ENCODE assay signal across 15 mouse cellular contexts in the genomic region with DNA sequence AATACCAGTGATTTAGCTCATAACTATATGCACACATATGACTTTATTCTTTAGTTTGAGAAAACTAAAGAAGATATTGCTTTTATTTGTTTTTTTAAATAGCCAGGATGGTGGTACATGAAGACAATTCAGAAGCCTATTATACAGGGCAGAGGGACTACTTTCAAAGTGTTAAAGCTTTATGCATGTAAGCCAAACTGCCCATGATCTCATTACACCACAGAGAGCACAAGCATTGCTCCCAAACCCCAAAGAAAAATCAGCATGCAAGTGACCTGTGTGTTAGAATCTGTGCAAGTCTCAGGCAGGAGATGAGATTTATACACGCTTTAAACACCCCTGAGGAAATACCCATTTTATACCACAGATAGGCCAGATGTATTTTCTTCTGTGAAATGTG.
"Had no signal": no experiment of that assay in that cellular context is flagged by ENCODE, and none has a peak within 500 bp of the region (broad histone marks: within the 10 kb centered on the region; RNA-seq: fewer than 3 reads in every experiment).

No protein-coding gene starts in this region.

- DNase-seq: kidney, adult 8-10 months; kidney, postnatal 25 days; layer of hippocampus, adult 9-11 months; layer of hippocampus, postnatal 36 days; lung, embryonic 14.5 days; lung, postnatal 10 days; lung, postnatal 4 days; right cerebral cortex, adult 18-20 months; right cerebral cortex, postnatal 25 days; thymus, postnatal 4 days had no signal

- H3K4me1 ChIP-seq: limb, embryonic 15.5 days; liver, embryonic 12.5 days; neural tube, embryonic 12.5 days had no signal

- H3K4me2 ChIP-seq: limb, embryonic 15.5 days; liver, embryonic 12.5 days; lung, embryonic 14.5 days; neural tube, embryonic 12.5 days had no signal

- H3K9ac ChIP-seq: limb, embryonic 15.5 days; liver, embryonic 12.5 days; lung, embryonic 14.5 days; neural tube, embryonic 12.5 days had no signal

- H3K27ac ChIP-seq: limb, embryonic 15.5 days; liver, embryonic 12.5 days; neural tube, embryonic 12.5 days had no signal

- ATAC-seq: intestine, postnatal 0 days; liver, embryonic 12.5 days had no signal

- H3K27me3 ChIP-seq: limb, embryonic 15.5 days; liver, embryonic 12.5 days; neural tube, embryonic 12.5 days had no signal

- H3K9me3 ChIP-seq: limb, embryonic 15.5 days; liver, embryonic 12.5 days; neural tube, embryonic 12.5 days had no signal

- H3K4me3 ChIP-seq: limb, embryonic 15.5 days; liver, embryonic 12.5 days; myocyte; neural tube, embryonic 12.5 days had no signal

- H3K36me3 ChIP-seq: limb, embryonic 15.5 days; liver, embryonic 12.5 days; neural tube, embryonic 12.5 days had no signal
